Mouse (Mus musculus): ENCODE measurements around the gene Sp1.

- TF ChIP-seq POLR2A (IDR thresholded peaks at IDR 0.05; ENCODE audit: borderline replicate concordance, extremely low read depth, insufficient read depth, insufficient read length, poor library complexity, severe bottlenecking) (no peak), CTCF (IDR thresholded peaks at IDR 0.05; ENCODE audit: borderline replicate concordance, extremely low read depth, insufficient read depth, insufficient read length) (no peak)
These were observed 13.4 kb upstream of the Sp1 start for GRCm38 (mm10) chr15:102392520-102392919.
